Mouse (Mus musculus): ENCODE measurements around the gene Map2k7. TPM values are rescaled to one million over a fixed set of nuclear protein-coding genes. Genes with fewer than 3 reads are reported as not detected.

Gene Map2k7
- polyA plus RNA-seq, 1 experiment = 27.0 TPM

DNA sequence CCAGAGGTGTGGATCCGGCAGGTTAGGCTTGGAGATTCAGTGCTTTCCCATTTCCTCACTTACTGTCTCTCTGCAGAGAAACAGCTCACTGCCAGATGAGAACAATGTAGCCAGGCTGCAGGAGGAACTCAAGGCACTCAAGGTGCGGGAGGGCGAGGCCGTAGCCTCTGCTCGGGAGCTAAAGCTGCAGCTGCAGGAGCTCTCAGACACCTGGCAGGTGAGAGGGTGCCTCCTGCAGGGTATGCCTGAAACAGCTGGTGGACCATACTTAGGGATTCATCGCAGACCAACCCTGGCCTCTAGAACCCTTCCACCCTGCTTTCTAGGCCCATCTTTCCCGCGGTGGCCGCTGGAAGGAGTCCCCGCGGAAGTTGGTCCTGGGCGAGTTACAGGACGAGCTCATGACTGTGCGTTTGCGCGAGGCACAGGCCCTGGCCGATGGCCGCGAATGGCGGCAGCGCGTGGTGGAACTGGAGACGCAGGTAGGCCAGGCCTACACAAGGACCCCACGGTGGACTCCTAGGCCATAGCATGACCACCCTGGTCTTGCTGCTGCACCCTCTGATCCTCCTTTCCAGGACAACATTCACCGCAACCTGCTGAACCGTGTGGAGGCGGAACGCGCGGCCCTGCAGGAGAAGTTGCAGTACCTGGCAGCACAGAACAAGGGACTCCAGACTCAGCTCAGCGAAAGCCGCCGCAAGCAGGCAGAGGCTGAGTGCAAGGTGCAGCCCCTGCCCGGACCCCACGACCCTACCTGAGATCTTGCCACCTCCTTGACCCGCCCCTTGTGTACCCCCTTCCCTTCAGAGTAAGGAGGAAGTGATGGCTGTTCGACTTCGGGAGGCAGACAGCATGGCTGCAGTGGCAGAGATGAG, 33.1 kb upstream of the Map2k7 start:
- Histone ChIP-seq H3K4me3 (ENCODE audit: low read depth, low read length) (no peak overlapping the region), H3K4me1 (ENCODE audit: control insufficient read depth, insufficient read depth, insufficient read length, low read length) (peaks cover 11% of the 10 kb centered on the region), H3K27ac (ENCODE audit: insufficient read depth, low read depth, low read length) (no peak overlapping the region), H3K27me3 (ENCODE audit: control insufficient read depth, insufficient read depth, low read length) (no peaks in the 10 kb centered on the region), H3K36me3 (ENCODE audit: control insufficient read depth, insufficient read depth, low read length) (0 out of 2 replicates have a peak, but pooled peaks cover 2% of the 10 kb centered on the region)
- no peak for TF ChIP-seq POLR2A (IDR thresholded peaks at IDR 0.05; ENCODE audit: low read depth, low read length)
- no peak for TF ChIP-seq CTCF (IDR thresholded peaks at IDR 0.05; ENCODE audit: extremely low read depth, insufficient read length, insufficient replicate concordance, low read depth, low read length)
- 71% methylated on average over 38 of the region's 38 CpGs for WGBS

DNA sequence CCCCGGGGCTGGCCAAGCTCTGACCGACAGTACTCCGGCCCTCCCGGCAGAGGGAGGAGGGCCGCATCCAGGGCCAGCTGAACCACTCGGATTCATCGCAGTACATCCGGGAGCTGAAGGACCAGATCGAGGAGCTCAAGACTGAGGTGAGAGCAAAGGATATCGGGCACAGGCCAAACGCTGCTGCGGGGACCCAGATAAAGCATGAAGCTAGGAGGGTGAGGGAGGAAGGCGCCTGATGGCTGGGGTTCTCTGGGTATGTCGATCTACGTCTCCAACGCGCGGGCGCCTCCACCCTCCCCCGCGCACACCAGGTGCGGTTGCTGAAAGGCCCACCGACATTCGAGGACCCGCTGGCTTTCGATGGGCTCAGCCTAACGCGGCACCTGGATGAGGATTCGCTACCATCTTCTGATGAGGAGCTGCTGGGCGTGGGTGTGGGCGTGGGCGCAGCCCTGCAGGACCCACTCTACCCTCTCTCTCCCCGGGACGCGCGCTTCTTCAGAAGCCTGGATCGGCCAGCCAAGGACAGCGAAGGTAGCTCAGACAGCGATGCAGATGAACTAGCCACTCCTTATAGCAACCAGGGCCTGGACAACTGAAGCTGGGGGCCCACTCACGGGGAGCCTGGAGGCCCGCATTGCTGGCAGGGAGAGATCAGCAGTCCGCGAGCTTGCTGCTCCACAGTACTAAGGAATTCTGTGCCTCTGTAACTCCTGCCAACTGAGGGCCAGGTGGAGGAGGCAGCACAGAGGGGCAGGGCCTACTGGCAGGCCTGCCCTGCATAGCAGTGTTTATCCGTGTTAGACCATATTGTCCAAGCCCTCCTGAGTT, 32.1 kb upstream of the Map2k7 start:
- WGBS = 51% methylated on average over 44 of the region's 44 CpGs
- Histone ChIP-seq H3K4me1 (ENCODE audit: control insufficient read depth, insufficient read depth, insufficient read length, low read length) (peaks cover 11% of the 10 kb centered on the region), H3K36me3 (ENCODE audit: control insufficient read depth, insufficient read depth, low read length) (0 out of 2 replicates have a peak, but pooled peaks cover 2% of the 10 kb centered on the region), H3K27me3 (ENCODE audit: control insufficient read depth, insufficient read depth, low read length) (no peaks in the 10 kb centered on the region), H3K27ac (ENCODE audit: insufficient read depth, low read depth, low read length) (no peak overlapping the region), H3K4me3 (ENCODE audit: low read depth, low read length) (no peak overlapping the region)
- TF ChIP-seq CTCF (IDR thresholded peaks at IDR 0.05; ENCODE audit: extremely low read depth, insufficient read length, insufficient replicate concordance, low read depth, low read length) (no peak), POLR2A (IDR thresholded peaks at IDR 0.05; ENCODE audit: low read depth, low read length) (no peak)

DNA sequence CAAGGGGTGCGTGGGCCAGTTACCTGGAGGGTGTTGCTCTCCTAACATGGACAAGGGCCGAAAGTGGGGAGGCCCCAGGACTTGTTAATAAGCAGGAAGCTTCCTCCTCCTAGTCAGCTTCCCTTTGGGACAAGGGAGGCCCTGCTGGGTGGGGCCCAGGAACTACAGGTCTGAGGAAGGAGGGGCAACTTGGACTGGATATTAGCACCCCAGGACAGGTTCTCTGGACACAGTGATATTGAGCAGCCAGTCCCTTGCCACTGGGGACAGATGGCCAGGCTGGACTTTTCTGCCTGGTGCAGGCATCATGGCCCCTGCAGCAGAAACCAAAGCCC, 31.6 kb upstream of the Map2k7 start:
- Histone ChIP-seq H3K4me3 (ENCODE audit: low read depth, low read length) (no peak overlapping the region), H3K4me1 (ENCODE audit: control insufficient read depth, insufficient read depth, insufficient read length, low read length) (peaks cover 11% of the 10 kb centered on the region), H3K27me3 (ENCODE audit: control insufficient read depth, insufficient read depth, low read length) (no peaks in the 10 kb centered on the region), H3K27ac (ENCODE audit: insufficient read depth, low read depth, low read length) (no peak overlapping the region), H3K36me3 (ENCODE audit: control insufficient read depth, insufficient read depth, low read length) (0 out of 2 replicates have a peak, but pooled peaks cover 2% of the 10 kb centered on the region)
- WGBS = 46% methylated on average over 2 of the region's 2 CpGs
- no peak for TF ChIP-seq POLR2A (IDR thresholded peaks at IDR 0.05; ENCODE audit: low read depth, low read length)
- TF ChIP-seq CTCF (IDR thresholded peaks at IDR 0.05; ENCODE audit: extremely low read depth, insufficient read length, insufficient replicate concordance, low read depth, low read length) = no peak

DNA sequence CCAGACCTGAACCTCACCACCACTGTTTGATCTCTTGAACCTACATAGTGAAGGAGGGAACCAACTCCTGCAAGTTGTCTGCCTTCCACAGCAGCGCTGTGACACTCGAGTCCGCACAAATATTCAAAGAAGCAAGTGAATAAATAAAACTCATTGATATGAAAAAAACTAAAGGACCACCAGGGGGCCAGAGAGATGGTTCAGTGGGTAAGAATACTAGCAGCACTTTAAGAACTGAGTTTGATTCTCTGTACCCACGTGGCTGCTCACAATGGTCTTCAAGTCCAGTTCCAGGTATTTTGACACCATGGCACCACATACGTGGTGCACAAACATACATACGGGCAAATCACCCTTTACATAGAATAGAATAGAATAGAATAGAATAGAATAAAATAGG, 27.4 kb upstream of the Map2k7 start:
- TF ChIP-seq CTCF (IDR thresholded peaks at IDR 0.05; ENCODE audit: extremely low read depth, insufficient read length, insufficient replicate concordance, low read depth, low read length) = no peak
- TF ChIP-seq POLR2A (IDR thresholded peaks at IDR 0.05; ENCODE audit: low read depth, low read length) = no peak
- WGBS = 69% methylated on average over 6 of the region's 6 CpGs
- H3K4me3 ChIP-seq (ENCODE audit: low read depth, low read length) = no peak overlapping the region
- 0 out of 2 replicates have a peak, but pooled peaks cover under 1% of the 10 kb centered on the region for H3K36me3 ChIP-seq (ENCODE audit: control insufficient read depth, insufficient read depth, low read length)
- peaks cover 9% of the 10 kb centered on the region; the same call in 1 of the 2 replicates for H3K27me3 ChIP-seq (ENCODE audit: control insufficient read depth, insufficient read depth, low read length)
- peaks cover 28% of the 10 kb centered on the region for H3K4me1 ChIP-seq (ENCODE audit: control insufficient read depth, insufficient read depth, insufficient read length, low read length)
- H3K27ac ChIP-seq (ENCODE audit: insufficient read depth, low read depth, low read length) = no peak overlapping the region

DNA sequence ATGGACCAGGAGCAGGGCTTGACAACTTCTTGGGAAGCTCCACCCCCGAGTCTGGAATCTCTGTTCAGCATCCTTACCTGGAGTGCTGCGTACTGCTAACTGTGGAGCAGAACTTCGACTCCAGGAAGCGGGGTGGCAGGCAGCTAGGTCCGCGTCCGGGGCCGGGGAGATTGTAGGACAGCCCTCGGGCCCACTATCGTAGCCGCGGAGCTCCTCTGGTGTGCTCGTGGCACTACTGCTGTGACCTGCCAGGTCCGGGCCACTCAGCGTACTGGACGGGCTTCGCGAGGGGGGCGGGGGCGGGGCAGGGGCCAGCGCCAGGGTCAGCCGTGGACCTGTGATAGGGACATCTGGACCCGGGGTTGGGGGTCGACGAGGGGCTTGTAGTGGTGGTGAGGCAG, 25.7 kb upstream of the Map2k7 start:
- Histone ChIP-seq H3K36me3 (ENCODE audit: control insufficient read depth, insufficient read depth, low read length) (no peaks in the 10 kb centered on the region), H3K27ac (ENCODE audit: insufficient read depth, low read depth, low read length) (no peak overlapping the region), H3K27me3 (ENCODE audit: control insufficient read depth, insufficient read depth, low read length) (peaks cover 26% of the 10 kb centered on the region), H3K4me1 (ENCODE audit: control insufficient read depth, insufficient read depth, insufficient read length, low read length) (peaks cover 21% of the 10 kb centered on the region), H3K4me3 (ENCODE audit: low read depth, low read length) (peak overlapping the region; percentile 60)
- TF ChIP-seq CTCF (IDR thresholded peaks at IDR 0.05; ENCODE audit: extremely low read depth, insufficient read length, insufficient replicate concordance, low read depth, low read length) = no peak
- no peak for TF ChIP-seq POLR2A (IDR thresholded peaks at IDR 0.05; ENCODE audit: low read depth, low read length)
- 1% methylated on average over 25 of the region's 25 CpGs for WGBS

- Histone ChIP-seq H3K27ac (ENCODE audit: insufficient read depth, low read depth, low read length) (0 out of 2 replicates have a peak overlapping the region, but pooled peaks have one; percentile 3), H3K36me3 (ENCODE audit: control insufficient read depth, insufficient read depth, low read length) (no peaks in the 10 kb centered on the region), H3K27me3 (ENCODE audit: control insufficient read depth, insufficient read depth, low read length) (peaks cover 28% of the 10 kb centered on the region), H3K4me3 (ENCODE audit: low read depth, low read length) (peak overlapping the region; percentile 60), H3K4me1 (ENCODE audit: control insufficient read depth, insufficient read depth, insufficient read length, low read length) (peaks cover 21% of the 10 kb centered on the region)
- TF ChIP-seq POLR2A (IDR thresholded peaks at IDR 0.05; ENCODE audit: low read depth, low read length) (no peak), CTCF (IDR thresholded peaks at IDR 0.05; ENCODE audit: extremely low read depth, insufficient read length, insufficient replicate concordance, low read depth, low read length) (no peak)
- WGBS = 3% methylated on average over 18 of the region's 18 CpGs
Observed at GRCm38 (mm10) chr8:4213210-4214005, 25.1 kb upstream of the Map2k7 start.
